Mouse (Mus musculus) embryonic facial prominence, embryonic 11.5 days (tissue): ENCODE measurements around the gene Mnt. TPM values are rescaled to one million over a fixed set of nuclear protein-coding genes. Genes with fewer than 3 reads are reported as not detected.
A peak's percentile ranks its signal among the peaks of the same experiment; 100 is the strongest.

Source experiments
- ATAC-seq: fragments of 200-750 bp; cut with Nextera tagmentation; replicated peaks from 2 replicates; pipeline ENCODE4 v1.8.0; 2017; ENCODE audit warnings: low read depth; ENCODE audit not compliant: insufficient number of reproducible peaks, low FRiP score, low TSS enrichment
- DNase-seq: peaks from one replicate; pipeline ENCODE4 v3.0.0-alpha.2; 2015; ENCODE audit warnings: low spot score
- H3K27ac ChIP-seq: fragments of 300-500 bp; sonication (generic); replicated peaks from 2 replicates; pipeline ENCODE4 v1.5.1; 2014; ENCODE audit warnings: mild to moderate bottlenecking, low read depth, low read length, control low read depth
- H3K27me3 ChIP-seq: fragments of 300-500 bp; sonication (generic); 2 replicates; pipeline ENCODE4 v1.6.1; 2014; ENCODE audit warnings: mild to moderate bottlenecking, low read length, moderate library complexity, mixed read lengths; ENCODE audit not compliant: control insufficient read depth, insufficient read depth
- H3K36me3 ChIP-seq: fragments of 300-500 bp; sonication (generic); replicated peaks from 2 replicates; pipeline ENCODE4 v1.6.1; 2014; ENCODE audit warnings: low read depth, mild to moderate bottlenecking, low read length, moderate library complexity, mixed read lengths; ENCODE audit not compliant: control insufficient read depth, insufficient read depth
- H3K4me1 ChIP-seq: fragments of 300-500 bp; sonication (generic); 2 replicates; pipeline ENCODE4 v1.6.1; 2014; ENCODE audit warnings: low read length, mixed read lengths; ENCODE audit not compliant: control insufficient read depth, insufficient read depth
- H3K4me2 ChIP-seq: fragments of 300-500 bp; sonication (generic); 2 replicates; pipeline ENCODE4 v1.6.1; 2014; ENCODE audit warnings: low read depth, mild to moderate bottlenecking, control low read depth, low read length, moderate library complexity
- H3K4me3 ChIP-seq: fragments of 300-500 bp; sonication (generic); 2 replicates; pipeline ENCODE4 v1.5.1; 2014; ENCODE audit warnings: low read depth, low read length, control low read depth
- H3K9ac ChIP-seq: fragments of 300-500 bp; sonication (generic); replicated peaks from 2 replicates; pipeline ENCODE4 v1.6.1; 2014; ENCODE audit warnings: mild to moderate bottlenecking, control low read depth, low read length
- H3K9me3 ChIP-seq: fragments of 300-500 bp; sonication (generic); replicated peaks from 2 replicates; pipeline ENCODE4 v1.6.1; 2016; ENCODE audit warnings: mild to moderate bottlenecking, low read length, inconsistent platforms, mixed read lengths; ENCODE audit not compliant: control insufficient read depth
- WGBS: fragments of 180-500 bp; shearing (Covaris S2); extraction: QIAGEN DNeasy Blood & Tissue Kit; methylation state at CpG from one replicate; pipeline ENCODE4 v1.1.7; 2014; 5-methylcytosine and 5-hydroxymethylcytosine counted together
- microRNA-seq: library from miRNA; unstranded; fragments of <30 nt; microRNA quantifications from one replicate; pipeline ENCODE4, GENCODE M21; 2016; ENCODE audit warnings: borderline number of aligned reads
- polyA plus RNA-seq: library from polyadenylated mRNA; unstranded; fragments of >200 nt; fragmentation: Nextera tagmentation; extraction: Ambion mirVana; gene quantifications from 2 replicates; pipeline ENCODE4 v1.2.1, GENCODE M21; 2014

Gene Mnt
- polyA plus RNA-seq, 1 experiment from 2014 or later = 3.0 TPM

DNA sequence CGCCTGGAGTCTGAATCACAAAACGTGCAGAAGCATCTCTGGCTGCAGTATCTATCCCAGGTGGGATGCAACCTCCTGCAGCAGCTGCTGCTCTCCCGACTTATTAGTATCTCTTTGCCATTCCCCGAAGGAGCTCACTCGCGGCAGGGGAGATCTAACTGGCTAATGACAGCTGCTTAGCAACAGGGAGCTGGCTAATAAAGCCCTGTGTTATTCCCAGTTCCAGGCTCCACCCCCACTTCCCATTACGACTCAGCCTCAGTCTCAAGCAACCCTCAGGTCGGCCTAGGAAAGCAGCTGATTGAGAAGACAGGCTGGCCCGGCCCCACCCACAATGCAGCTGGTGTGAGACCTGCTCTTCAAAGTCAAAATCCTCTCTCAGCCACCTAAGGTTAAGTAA is 46.1 kb downstream of the Mnt start:
- under 1% methylated on average over 9 of the region's 9 CpGs for WGBS
- Histone ChIP-seq H3K4me3 (no peak overlapping the region), H3K4me2 (no peak overlapping the region)

DNA sequence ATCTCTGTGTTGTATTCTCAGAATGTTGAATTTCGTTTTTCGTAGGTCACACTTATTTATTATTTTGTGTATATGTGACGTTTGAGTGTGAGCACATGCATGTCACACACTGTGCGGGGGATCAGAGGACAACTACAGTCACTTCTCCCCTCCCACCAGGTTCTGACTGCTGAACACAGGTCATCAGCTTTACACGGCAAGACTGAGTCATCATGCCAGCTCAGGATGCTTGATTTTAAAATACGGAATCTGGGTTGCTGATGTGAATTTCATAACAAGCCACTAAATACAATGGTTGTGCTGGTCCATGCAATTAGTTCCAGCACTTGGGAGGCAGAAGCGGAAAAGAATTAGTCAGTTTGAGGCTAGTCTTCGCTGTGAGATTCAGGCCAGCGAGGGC is 50.3 kb downstream of the Mnt start:
- Histone ChIP-seq H3K27me3 (no peaks in the 10 kb centered on the region), H3K27ac (no peak overlapping the region), H3K4me1 (0 out of 2 replicates have a peak, but pooled peaks cover 3% of the 10 kb centered on the region), H3K4me2 (no peak overlapping the region), H3K9me3 (no peaks in the 10 kb centered on the region), H3K4me3 (no peak overlapping the region), H3K36me3 (no peaks in the 10 kb centered on the region), H3K9ac (no peak overlapping the region)
- DNase-seq = no peak
- 91% methylated on average over 9 of the region's 9 CpGs for WGBS
- ATAC-seq = no peak

More for the DNA sequence above, 46.1 kb downstream of the Mnt start:
- no peak overlapping the region; the same call in 1 of the 2 replicates for H3K9ac ChIP-seq
- H3K27ac ChIP-seq = 0 out of 2 replicates have a peak overlapping the region, but pooled peaks have one; percentile 8
- no peaks in the 10 kb centered on the region for H3K27me3 ChIP-seq
- ATAC-seq = peak; percentile 84
- H3K4me1 ChIP-seq = 0 out of 2 replicates have a peak, but pooled peaks cover 3% of the 10 kb centered on the region
- H3K36me3 ChIP-seq = no peaks in the 10 kb centered on the region
- no peaks in the 10 kb centered on the region for H3K9me3 ChIP-seq
- peak; percentile 73 for DNase-seq

- no peaks in the 10 kb centered on the region for H3K9me3 ChIP-seq
- H3K4me2 ChIP-seq = no peak overlapping the region
- no peaks in the 10 kb centered on the region for H3K36me3 ChIP-seq
- DNase-seq (no peak), ATAC-seq (no peak)
- H3K9ac ChIP-seq = no peak overlapping the region
- no peaks in the 10 kb centered on the region for H3K27me3 ChIP-seq
- 78% methylated on average over 14 of the region's 14 CpGs for WGBS
- no peak overlapping the region for H3K4me3 ChIP-seq
- 0 out of 2 replicates have a peak, but pooled peaks cover under 1% of the 10 kb centered on the region for H3K4me1 ChIP-seq
- no peak overlapping the region for H3K27ac ChIP-seq
Observed at GRCm38 (mm10) chr11:74881979-74882378, 51.3 kb downstream of the Mnt start.

- H3K27me3 ChIP-seq = no peaks in the 10 kb centered on the region
- H3K9ac ChIP-seq = no peak overlapping the region
- no peak overlapping the region for H3K4me2 ChIP-seq
- no peak for ATAC-seq
- no peak overlapping the region for H3K4me3 ChIP-seq
- H3K4me1 ChIP-seq = no peaks in the 10 kb centered on the region
- H3K27ac ChIP-seq = no peak overlapping the region
- no peaks in the 10 kb centered on the region for H3K36me3 ChIP-seq
- WGBS = 93% methylated on average over 10 of the region's 10 CpGs
- DNase-seq = no peak
- H3K9me3 ChIP-seq = no peaks in the 10 kb centered on the region
Observed at GRCm38 (mm10) chr11:74883098-74883497, 52.4 kb downstream of the Mnt start.

- no peak overlapping the region for H3K9ac ChIP-seq
- H3K27me3 ChIP-seq = no peaks in the 10 kb centered on the region
- no peak overlapping the region for H3K4me3 ChIP-seq
- no peaks in the 10 kb centered on the region for H3K36me3 ChIP-seq
- H3K9me3 ChIP-seq = no peaks in the 10 kb centered on the region
- no peak overlapping the region for H3K4me2 ChIP-seq
- H3K4me1 ChIP-seq = no peaks in the 10 kb centered on the region
- ATAC-seq (no peak), DNase-seq (no peak)
- no peak overlapping the region for H3K27ac ChIP-seq
- 77% methylated on average over 4 of the region's 4 CpGs for WGBS
Observed at GRCm38 (mm10) chr11:74894619-74895018, 63.9 kb downstream of the Mnt start.

Small RNAs within 50 kb of the gene (microRNA-seq; reads per million reads assigned to microRNA genes)
- gene Mir6926 = not detected

Other genes with a start within 250 kb of the Mnt start
- gene Rap1gap2, start 220.0 kb upstream of the Mnt start, polyA plus RNA-seq = 1.1 and 1.5 TPM in 2 replicates
- 0.71 and 0.74 TPM in 2 replicates for gene Ccdc92b, start 211.3 kb upstream of the Mnt start, polyA plus RNA-seq
- 10.8 and 11.2 TPM in 2 replicates for gene Cluh, start 181.4 kb upstream of the Mnt start, polyA plus RNA-seq
- gene Pafah1b1, start 106.2 kb upstream of the Mnt start, polyA plus RNA-seq = 96.8 and 102 TPM in 2 replicates
- gene Mettl16, start 60.1 kb upstream of the Mnt start, polyA plus RNA-seq = 51.2 and 52.2 TPM in 2 replicates
- 2.5 and 3.4 TPM in 2 replicates for gene Sgsm2, start 66.1 kb downstream of the Mnt start, polyA plus RNA-seq
- gene Tsr1, start 67.2 kb downstream of the Mnt start, polyA plus RNA-seq = 55.7 and 62.6 TPM in 2 replicates
- 16.8 and 17.9 TPM in 2 replicates for gene Smg6, start 94.9 kb downstream of the Mnt start, polyA plus RNA-seq
- gene Srr, start 95.0 kb downstream of the Mnt start, polyA plus RNA-seq = 24.7 and 29.2 TPM in 2 replicates